Mouse (Mus musculus) cerebellum, adult 11-12 months (tissue): ENCODE measurements around the gene Plekhg2.
A peak's percentile ranks its signal among the peaks of the same experiment; 100 is the strongest.

Source experiments
- DNase-seq: peaks from one replicate; pipeline ENCODE4 v3.0.0; 2022

Gene Plekhg2

GRCm38 (mm10) chr7:28362441-28363060, 9.8 kb downstream of the Plekhg2 start:
- DNase-seq, result no peak

- no peak for DNase-seq
Observed at GRCm38 (mm10) chr7:28361647-28362341, 10.6 kb downstream of the Plekhg2 start.

GRCm38 (mm10) chr7:28360291-28360690, 12.1 kb downstream of the Plekhg2 start:
- DNase-seq, result no peak

GRCm38 (mm10) chr7:28359854-28360253, 12.5 kb downstream of the Plekhg2 start:
- DNase-seq, result no peak

GRCm38 (mm10) chr7:28358431-28358830, 14.0 kb downstream of the Plekhg2 start:
- DNase-seq, result no peak

- no peak for DNase-seq
Observed at GRCm38 (mm10) chr7:28357984-28358383, 14.4 kb downstream of the Plekhg2 start.

GRCm38 (mm10) chr7:28356981-28357380, 15.4 kb downstream of the Plekhg2 start:
- DNase-seq, result no peak

GRCm38 (mm10) chr7:28355221-28355620, 17.2 kb downstream of the Plekhg2 start:
- DNase-seq, result no peak

GRCm38 (mm10) chr7:28354596-28354995, 17.8 kb downstream of the Plekhg2 start:
- DNase-seq, result no peak

GRCm38 (mm10) chr7:28354113-28354581, 18.3 kb downstream of the Plekhg2 start:
- DNase-seq, result no peak

GRCm38 (mm10) chr7:28353267-28353666, 19.1 kb downstream of the Plekhg2 start:
- no peak for DNase-seq

- DNase-seq, result no peak
Observed at GRCm38 (mm10) chr7:28351676-28352191, 20.7 kb downstream of the Plekhg2 start.

GRCm38 (mm10) chr7:28350155-28350883, 22.1 kb downstream of the Plekhg2 start, which contains the start of gene Rps16:
Rps16 (plus strand) TSS chr7:28350652.
- DNase-seq, result peak; percentile 97

GRCm38 (mm10) chr7:28348601-28349000, 23.8 kb downstream of the Plekhg2 start:
- DNase-seq, result no peak

GRCm38 (mm10) chr7:28347746-28348145, 24.7 kb downstream of the Plekhg2 start:
- DNase-seq, result no peak

- no peak for DNase-seq
Observed at GRCm38 (mm10) chr7:28344637-28345036, 27.8 kb downstream of the Plekhg2 start.

- no peak for DNase-seq
Observed at GRCm38 (mm10) chr7:28341381-28341780, 31.0 kb downstream of the Plekhg2 start.

- peak; percentile 44 for DNase-seq
Observed at GRCm38 (mm10) chr7:28339213-28339917, 33.0 kb downstream of the Plekhg2 start.

- DNase-seq, result peak; percentile 97
Observed at GRCm38 (mm10) chr7:28338108-28338998, 34.0 kb downstream of the Plekhg2 start, which contains the start of gene Supt5. Supt5 (minus strand) TSS chr7:28338746.

- no peak for DNase-seq
Observed at GRCm38 (mm10) chr7:28335471-28335870, 36.9 kb downstream of the Plekhg2 start.

GRCm38 (mm10) chr7:28334534-28334933, 37.9 kb downstream of the Plekhg2 start:
- DNase-seq, result no peak

GRCm38 (mm10) chr7:28328260-28328659, 44.1 kb downstream of the Plekhg2 start:
- no peak for DNase-seq
